Mouse (Mus musculus): Measurements from ENCODE around the gene Traf7.

Traf7 gene

GRCm38 (mm10) chr17:24505286-24505955 lies 22.3 kb downstream of the Traf7 start:
- DNase-seq = no peak

DNA sequence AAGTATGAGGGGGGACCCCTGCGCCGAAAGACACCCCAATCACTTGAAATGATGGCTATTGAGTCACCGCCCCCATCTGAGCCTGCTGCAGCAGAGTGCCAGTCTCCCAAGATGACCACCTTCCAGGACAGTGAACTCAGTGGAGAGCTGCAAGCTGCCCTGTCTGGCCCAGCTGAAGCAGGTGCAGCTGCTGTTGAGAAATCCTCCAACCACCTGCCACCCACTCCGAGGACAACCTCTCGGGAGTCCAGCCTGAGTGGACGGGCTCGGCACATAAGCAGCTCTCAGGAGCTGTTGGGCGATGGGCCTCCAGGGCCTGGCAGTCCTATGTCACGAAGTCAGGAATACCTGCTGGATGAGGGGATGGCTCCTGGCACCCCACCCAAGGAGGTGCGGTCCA lies 23.7 kb downstream of the Traf7 start:
- DNase-seq = no peak

DNA sequence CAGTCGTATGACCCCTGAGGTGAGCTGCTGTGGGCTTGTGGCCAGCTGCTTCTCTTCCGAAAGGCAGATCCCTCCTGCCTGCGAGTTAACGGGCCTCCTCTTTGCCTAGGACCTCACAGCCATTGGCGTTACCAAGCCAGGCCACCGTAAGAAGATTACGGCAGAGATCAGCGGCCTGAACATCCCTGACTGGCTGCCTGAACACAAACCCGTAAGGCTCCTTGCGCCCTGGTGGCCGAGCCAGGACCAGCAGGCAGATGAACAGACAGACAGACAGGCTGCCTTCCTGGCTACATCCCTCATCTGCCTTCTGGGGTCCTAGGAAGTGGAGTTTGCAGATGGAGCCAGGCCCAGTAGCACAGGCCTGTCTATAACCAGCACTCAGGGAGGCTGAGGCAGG lies 25.5 kb downstream of the Traf7 start:
- DNase-seq = no peak

DNA sequence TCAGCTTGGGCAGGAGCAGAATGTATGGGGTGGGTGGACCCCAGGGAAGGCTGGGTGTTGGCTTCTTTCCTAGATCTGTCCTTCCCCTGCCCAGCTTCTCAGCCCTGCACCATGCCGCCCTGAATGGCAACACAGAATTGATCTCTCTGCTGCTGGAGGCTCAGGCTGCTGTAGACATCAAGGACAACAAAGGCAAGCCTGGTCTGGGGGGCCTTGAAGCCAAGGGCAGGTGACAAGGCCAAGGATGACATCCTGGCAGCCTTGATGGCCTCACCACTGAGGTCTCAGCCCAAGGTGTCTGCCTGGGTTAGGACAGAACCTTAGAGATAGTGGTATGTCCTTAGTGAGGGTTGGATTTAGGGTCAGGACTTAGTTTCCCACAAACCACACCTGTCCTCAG lies 31.7 kb downstream of the Traf7 start:
- no peak for DNase-seq

- DNase-seq = peak; percentile 61
These were observed 32.3 kb downstream of the Traf7 start for GRCm38 (mm10) chr17:24495443-24495842.

GRCm38 (mm10) chr17:24494627-24495335 lies 33.0 kb downstream of the Traf7 start:
- DNase-seq = peak; percentile 63

- DNase-seq = peak; percentile 61
These were observed 37.3 kb downstream of the Traf7 start for GRCm38 (mm10) chr17:24490399-24490798.

GRCm38 (mm10) chr17:24489265-24490030 lies 38.3 kb downstream of the Traf7 start:
- DNase-seq = no peak

GRCm38 (mm10) chr17:24488662-24489264 lies 39.0 kb downstream of the Traf7 start:
- peak; percentile 63 for DNase-seq

DNA sequence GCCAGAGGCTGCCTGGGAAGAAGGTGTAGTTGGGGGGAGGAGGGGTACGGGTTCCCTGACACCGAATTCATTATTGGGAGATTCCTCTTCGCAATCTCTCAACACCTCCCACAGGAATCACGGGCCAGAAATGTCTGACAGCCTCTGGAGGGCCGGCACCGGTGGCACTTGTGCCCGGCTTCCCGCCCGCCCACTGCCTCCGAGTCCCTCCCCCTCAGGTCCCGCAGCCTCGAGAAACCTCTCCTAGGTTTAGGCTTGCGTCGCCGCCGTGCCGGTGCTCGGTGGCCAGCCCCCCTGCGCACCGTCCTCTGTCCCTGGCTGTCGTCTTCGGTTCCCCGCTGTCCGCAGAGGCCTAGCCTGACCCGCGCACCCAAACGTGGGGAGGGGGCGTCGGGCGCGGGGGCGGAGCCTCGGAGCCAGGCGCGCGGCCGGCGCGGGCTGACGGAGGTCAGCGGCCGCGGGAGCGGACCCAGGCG lies 39.5 kb downstream of the Traf7 start, which contains the start of gene Caskin1:
Gene Caskin1, plus strand, starts transcription at position 416 of the 476 bp plus-strand sequence.
- peak; percentile 59 for DNase-seq

GRCm38 (mm10) chr17:24485090-24485860 lies 42.5 kb downstream of the Traf7 start:
- peak; percentile 79 for DNase-seq

GRCm38 (mm10) chr17:24483495-24483894 lies 44.2 kb downstream of the Traf7 start:
- no peak for DNase-seq

GRCm38 (mm10) chr17:24481027-24481815 lies 46.5 kb downstream of the Traf7 start:
- no peak for DNase-seq

- no peak for DNase-seq
These were observed 47.4 kb downstream of the Traf7 start for GRCm38 (mm10) chr17:24480201-24480826.

GRCm38 (mm10) chr17:24479431-24479830 lies 48.3 kb downstream of the Traf7 start:
- no peak for DNase-seq

- DNase-seq = peak; percentile 98
These were observed 48.9 kb downstream of the Traf7 start, which contains the start of gene Mlst8 for GRCm38 (mm10) chr17:24478663-24479380. TSS of gene Mlst8 (minus strand) at chr17:24479078.

- DNase-seq = no peak
These were observed 49.6 kb downstream of the Traf7 start for GRCm38 (mm10) chr17:24477985-24478600.

GRCm38 (mm10) chr17:24477053-24477984 lies 50.4 kb downstream of the Traf7 start:
- DNase-seq = no peak
